Mouse (Mus musculus) splenic B cell, adult 2 months (primary cell): ENCODE measurements at regions not wholly inside any gene's neighbourhood (a gene's known extent, or its start where the extent isn't known, plus 50 kb on each side); places are given as distances from the start of the nearest gene placed in this dataset.

Experiments used
- DNase-seq: peaks from one replicate; pipeline ENCODE4 v3.0.0-alpha.2; 2011; ENCODE audit warnings: low read depth, low spot score
- H3K27me3 ChIP-seq: 2 replicates; pipeline ENCODE4 v1.6.1; 2012; ENCODE audit warnings: mild to moderate bottlenecking, low read length, moderate library complexity, mixed read lengths; ENCODE audit not compliant: control insufficient read depth, poor library complexity, insufficient read depth, severe bottlenecking
- H3K36me3 ChIP-seq: 2 replicates; pipeline ENCODE4 v1.6.1; 2012; ENCODE audit warnings: mild to moderate bottlenecking, low read length, moderate library complexity, mixed read lengths; ENCODE audit not compliant: control insufficient read depth, poor library complexity, insufficient read depth, severe bottlenecking

DNA sequence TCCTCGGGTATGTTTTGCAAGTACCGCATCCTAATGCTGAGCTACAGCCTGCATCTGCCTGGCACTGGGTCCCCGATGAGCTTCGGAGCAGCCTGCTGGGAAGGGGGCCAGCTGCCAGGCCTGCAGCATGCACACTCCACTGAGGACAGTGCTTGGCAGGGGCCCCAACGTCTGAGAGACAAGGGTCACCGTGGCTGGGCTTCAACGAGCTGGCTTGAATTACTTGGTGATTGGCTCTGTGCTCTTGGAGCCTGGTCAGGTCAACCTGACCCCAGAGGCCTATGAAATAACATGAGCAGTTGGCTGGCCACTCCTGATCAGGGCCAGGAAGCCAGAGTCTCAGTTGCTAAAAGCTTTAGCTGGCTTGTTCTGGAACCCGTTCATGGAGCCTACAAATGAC is 227.5 kb downstream of the Rybp start:
- Histone ChIP-seq H3K36me3 (no peaks in the 10 kb centered on the region), H3K27me3 (no peaks in the 10 kb centered on the region)
- no peak for DNase-seq

DNA sequence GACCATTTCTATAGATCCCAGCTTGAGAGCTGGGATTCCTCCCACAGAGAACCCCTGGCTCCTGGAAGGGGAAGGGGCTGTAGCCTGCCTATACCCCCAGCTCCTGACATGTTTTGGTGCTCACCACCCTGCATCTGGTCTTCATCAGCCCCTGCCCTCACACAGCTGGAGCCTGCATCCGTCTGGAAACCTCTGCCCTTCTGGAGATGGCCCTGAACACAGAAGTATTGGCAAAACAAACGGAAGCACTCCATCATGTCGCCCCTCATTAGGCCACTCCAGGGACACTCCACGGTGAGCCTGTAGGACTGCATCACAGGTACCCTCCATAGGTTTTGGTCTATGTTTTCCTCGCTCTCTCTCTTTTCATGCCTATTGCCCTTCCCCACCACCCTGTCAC is 231.3 kb downstream of the Rybp start:
- Histone ChIP-seq H3K36me3 (no peaks in the 10 kb centered on the region), H3K27me3 (no peaks in the 10 kb centered on the region)
- DNase-seq, result no peak

DNA sequence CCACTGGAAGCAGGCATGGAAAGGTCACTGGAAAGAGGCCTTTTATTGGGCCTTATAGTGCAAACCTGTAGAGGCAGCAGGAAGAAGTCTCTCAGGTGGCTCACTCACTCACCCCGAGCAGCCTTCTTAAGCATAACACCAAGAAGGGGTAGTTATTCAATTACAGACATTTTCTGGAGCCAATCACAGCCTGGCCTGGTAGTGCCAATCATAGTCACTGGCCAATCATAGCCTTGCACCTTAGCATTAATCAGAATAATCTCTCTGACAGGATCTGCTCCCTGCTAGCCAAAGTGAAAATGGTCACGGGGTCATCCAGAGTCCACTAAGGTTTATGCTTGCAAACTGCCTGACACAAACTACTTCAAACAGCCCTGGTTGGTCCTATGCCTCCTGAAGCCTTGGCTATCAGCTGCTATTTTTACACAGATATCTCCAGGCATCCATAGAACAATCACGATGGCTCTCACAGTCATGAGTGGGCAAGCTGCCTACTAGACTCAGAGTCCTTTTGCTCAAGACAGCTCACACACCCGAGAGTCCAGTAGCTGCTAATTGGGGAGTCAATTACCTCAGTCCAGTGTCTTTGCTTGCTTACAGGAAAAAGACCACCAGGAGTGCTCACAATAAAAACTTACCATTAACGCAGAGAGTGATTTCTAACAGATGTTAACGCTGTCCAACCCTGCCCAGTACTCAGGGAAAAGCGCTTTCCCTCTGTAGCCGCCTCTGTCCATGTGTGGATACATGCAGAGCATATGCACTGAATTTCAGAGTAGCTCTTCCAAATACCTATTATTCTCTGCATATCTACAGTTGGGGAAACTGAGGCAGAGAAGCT is 234.1 kb downstream of the Rybp start:
- H3K27me3 ChIP-seq, result no peaks in the 10 kb centered on the region
- DNase-seq, result no peak
- H3K36me3 ChIP-seq, result no peaks in the 10 kb centered on the region

DNA sequence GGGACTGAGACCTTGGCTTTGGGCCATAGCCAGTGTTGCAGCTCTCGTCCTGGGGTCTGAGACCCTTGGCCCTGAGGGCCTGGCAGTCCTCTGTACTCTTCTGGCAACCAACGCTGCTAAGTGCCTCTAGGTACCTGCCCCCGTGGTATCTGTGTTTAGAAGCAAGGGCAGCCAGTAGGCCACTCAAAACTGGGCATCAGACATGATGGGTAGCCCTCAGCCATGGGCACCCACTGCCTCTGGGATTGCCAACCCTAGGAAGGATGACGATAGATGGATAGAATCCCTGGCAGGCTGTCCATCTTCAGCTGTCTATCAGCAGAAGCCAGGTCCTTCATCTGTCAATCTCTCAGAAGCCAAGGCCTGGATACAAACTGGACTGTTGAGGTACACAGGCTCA is 234.9 kb downstream of the Rybp start:
- DNase-seq, result no peak
- no peaks in the 10 kb centered on the region for H3K27me3 ChIP-seq
- no peaks in the 10 kb centered on the region for H3K36me3 ChIP-seq

DNA sequence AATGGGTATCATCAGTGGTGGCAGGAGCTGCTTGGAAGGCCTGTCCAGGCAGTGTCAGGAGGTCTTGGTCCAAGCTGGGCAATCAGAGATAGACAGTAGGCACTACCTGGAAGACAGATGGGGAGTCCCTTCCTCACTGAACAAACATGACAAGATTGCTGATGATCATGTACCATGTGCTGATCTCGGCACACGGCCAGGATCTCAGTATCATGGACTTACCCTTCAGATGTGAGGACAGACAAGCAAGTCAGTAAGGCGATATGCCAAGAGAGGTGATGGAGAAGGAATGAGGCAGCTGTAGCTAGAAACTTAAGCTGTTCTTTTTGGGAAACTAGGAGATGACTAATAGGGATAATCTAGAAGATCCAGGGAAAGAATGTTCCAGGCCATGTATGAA is 238.2 kb downstream of the Rybp start:
- Histone ChIP-seq H3K36me3 (no peaks in the 10 kb centered on the region), H3K27me3 (no peaks in the 10 kb centered on the region)

DNA sequence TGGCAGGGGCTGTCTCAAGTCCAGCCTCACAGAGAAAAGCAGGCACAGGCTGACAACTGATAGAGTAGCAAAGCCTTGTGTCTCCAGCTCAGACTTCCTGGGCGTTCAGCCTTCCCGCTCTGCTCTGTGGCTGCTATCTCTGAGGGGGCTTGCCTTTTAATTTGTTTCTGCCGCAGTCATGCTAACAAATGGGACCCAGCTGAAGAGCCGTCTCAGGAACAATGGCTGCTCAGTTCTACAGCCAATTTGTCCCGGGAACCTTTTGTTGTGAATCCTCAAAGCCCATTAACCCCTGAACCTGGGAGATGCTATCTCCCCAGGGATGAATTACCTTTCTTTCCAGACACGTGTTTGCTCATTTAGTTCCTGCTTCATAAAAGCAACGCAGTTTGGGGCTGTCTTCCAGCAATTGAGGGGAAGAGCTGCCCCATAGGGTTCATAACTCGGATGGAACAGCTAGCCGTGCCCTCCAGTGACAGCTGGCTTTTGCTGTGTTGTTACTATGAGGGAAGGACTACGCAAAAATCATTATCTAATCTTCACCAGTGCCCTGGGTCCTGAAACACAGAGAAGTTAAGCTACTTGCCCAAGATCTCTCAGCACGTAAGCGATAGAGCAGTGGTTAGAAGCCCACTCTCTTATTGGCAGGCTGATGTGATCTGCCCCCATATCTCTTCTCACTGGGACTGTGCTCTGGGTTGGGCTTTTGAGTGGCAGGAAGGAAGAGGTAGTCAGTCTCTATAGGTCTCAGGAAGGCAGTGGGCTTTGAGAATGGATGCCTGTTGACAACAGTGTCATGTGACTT is 240.9 kb downstream of the Rybp start:
- Histone ChIP-seq H3K36me3 (no peaks in the 10 kb centered on the region), H3K27me3 (no peaks in the 10 kb centered on the region)
- no peak for DNase-seq

More for the DNA sequence above, 238.2 kb downstream of the Rybp start:
- DNase-seq, result no peak

DNA sequence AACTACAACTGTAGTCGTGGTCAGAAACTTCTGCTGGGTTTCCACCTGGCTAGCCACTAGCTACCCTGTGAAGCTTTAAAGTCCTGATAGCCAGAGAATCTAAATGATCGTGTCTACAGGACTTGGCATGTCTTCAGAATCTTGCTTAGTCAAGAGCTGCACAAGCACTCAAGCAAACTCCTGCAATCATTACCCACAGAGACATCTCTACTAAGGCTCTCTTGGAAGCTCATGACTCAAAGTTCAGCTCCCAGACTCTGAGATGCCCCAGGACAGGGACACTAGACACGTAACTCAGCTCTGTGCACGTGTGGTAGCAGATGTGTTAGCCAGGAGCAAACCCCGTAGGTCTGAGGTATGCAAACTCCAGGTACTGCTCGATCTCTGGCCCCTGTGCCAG is 242.2 kb downstream of the Rybp start:
- DNase-seq, result no peak
- no peaks in the 10 kb centered on the region for H3K27me3 ChIP-seq
- no peaks in the 10 kb centered on the region for H3K36me3 ChIP-seq

DNA sequence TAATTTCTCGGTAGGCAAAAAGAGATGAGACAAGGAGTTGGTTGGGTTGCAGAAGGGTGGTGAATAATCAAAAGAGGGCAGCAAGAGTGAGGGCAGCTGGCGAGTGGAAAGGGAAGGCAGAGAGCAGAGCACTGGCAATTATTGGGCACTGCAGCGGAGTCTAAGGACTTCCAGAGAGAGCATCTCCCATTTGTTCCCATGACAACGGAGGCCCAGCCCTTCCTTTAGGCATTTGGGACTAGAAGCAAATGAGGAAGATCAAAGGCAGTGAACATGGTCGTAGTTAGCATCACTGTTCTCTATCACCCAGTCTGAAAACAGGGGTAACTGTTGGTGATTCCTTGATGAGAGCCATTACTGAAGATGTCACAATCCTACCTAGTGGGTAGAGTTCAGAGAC is 246.1 kb downstream of the Rybp start:
- no peak for DNase-seq
- Histone ChIP-seq H3K27me3 (no peaks in the 10 kb centered on the region), H3K36me3 (no peaks in the 10 kb centered on the region)

DNA sequence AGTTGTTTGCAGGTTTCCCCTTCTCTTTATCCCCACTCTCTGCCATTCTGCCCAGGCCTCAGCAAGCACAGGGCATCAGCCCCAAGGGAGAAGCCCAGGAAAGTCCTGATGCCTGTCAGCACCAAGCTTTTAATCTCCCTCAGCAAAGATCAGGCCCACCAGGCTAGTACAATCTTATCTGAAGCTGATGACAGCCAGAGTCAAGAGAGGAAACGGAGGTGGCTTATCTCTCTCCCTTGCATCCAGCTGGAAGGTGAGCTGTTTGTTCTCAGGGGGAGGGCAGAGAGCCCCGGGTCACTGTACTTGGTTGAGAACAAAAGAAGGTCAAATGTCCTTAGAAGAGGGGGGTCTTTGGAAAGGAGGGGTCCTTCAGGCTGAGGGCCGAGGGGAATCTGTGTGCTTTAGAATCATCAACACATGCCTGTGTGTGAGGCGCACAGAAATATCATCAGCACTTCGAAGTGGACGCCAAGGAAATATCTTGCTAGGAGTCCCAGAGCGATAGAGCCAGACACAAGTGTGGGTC is 246.8 kb downstream of the Rybp start:
- Histone ChIP-seq H3K36me3 (no peaks in the 10 kb centered on the region), H3K27me3 (no peaks in the 10 kb centered on the region)
- no peak for DNase-seq

DNA sequence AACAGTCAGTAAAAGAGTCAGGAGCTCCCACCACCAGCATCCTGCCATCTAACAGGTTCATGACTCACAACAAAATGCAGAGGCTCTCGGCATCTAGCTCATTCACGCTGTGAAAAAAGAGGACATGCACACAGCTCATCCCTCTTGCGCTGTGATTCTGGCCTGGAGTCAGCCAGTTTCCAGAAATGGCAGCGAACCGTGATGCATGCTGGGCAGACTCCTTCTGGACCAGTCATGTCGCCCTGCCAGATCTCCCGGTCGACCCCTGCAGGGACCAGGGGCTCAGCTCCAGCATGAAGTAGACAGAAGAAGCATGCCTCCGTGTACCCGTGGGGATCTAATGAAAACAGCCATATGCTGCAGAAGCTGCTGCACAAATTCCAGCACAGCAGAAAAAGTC is 254.6 kb downstream of the Rybp start:
- DNase-seq, result no peak
- no peaks in the 10 kb centered on the region for H3K27me3 ChIP-seq
- no peaks in the 10 kb centered on the region for H3K36me3 ChIP-seq

DNA sequence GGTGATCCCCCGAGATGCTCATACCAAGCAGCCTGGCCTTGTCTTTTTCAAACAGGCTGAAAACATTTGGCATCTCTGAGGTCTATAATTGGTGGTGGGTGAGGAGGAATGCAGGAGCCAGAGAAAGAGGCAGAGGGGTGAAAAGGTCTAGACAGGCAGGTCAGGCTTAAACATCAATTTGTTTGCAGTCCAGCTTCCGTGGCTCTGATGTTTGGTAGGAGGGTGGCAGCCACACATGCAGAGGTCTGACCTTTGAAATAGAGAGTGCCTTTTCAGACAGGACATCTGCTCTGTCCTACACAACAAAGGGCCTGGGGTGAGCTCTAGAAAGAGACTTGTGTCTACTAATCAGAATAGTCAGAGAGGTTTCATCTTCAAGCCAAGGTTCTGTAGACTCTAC is 256.8 kb downstream of the Rybp start:
- DNase-seq, result no peak
- no peaks in the 10 kb centered on the region for H3K27me3 ChIP-seq
- H3K36me3 ChIP-seq, result no peaks in the 10 kb centered on the region

DNA sequence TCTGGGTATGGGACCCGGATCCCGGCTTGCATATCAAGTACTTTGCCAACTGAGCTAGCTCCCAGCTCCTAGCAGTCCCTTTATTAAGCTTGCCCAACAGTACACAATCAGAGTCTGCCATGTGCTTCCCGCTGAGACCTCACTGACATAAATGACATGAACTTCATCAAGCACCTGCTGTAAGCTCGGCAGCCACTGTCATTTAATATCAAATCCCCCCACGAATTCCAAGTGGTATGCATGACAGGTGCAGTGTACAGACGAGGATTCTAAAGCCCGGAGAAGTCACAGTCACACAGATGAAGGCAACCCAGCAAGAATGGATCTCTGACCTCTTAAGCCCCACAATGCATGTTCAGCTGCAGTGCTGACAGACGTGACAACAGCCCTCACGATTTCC is 257.3 kb downstream of the Rybp start:
- no peak for DNase-seq
- Histone ChIP-seq H3K36me3 (no peaks in the 10 kb centered on the region), H3K27me3 (no peaks in the 10 kb centered on the region)

DNA sequence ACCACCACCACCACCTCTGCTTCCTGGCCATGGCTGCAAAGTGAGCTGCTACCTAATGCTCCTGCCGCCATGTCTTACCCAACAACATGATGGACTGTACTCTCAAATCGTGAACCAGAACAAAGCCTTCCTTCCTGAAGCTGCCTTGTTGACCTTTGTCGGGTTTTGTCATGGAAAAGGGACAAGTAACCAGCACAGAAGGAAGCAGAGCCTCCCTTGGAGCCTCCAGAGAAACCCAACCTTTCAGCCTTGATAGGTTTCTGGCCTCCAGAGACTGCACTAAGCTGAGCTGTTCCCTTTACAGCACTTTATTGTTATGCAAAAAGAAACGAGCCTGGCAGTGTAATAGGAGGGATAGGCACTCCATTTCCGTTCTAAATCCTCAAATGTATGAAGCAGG is 259.8 kb downstream of the Rybp start:
- DNase-seq, result no peak
- Histone ChIP-seq H3K36me3 (no peaks in the 10 kb centered on the region), H3K27me3 (no peaks in the 10 kb centered on the region)

DNA sequence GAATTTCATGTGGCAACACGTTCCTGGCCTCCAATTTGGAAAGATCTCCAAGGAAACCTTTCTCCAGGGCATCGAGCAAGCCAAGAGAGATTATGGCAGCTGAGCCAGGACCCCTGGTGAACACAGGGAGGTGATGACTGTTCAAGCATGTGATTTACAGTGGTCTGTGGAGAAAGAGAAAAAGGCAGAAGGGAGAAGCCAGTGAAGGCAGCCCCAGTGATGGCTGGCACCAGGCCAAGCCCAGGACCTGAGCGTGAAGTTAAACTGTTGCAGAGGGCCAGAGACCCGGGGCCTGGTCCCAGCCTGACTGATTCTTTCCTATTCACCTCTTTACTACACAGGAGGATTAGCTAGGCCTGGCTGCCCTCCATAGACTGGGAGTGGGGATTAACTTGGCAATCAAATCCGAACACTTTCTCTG is 261.7 kb downstream of the Rybp start:
- no peak for DNase-seq

DNA sequence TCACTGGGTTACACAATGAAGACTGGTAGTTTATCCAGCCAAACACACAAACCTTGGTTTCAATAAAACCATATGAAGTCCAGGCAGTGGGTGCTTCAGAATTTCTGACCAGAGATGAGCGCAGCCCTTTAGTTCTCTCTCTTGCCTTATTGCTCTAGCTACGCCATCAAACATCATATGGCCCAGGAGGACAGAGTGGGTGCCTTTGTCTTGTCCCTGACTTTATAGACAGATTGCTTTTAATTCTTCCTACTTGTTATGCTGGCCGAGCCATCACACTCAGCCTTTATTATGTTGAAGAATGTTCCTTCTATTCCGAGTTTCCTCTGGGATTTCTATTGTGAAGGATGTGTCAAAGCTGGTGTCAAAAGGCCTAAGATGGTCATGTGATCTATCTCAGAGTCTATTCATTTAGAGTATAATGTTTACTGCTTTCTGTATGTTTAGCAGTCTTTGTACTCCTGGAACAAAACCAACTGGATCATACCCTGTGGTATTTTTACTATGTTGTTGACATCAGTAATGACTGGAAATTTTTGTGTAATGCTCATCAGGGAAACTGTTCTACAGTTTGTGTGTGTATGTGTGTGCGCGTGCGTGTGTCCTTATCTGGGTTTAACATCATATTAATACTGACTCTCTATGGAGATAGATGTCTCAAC is 263.7 kb downstream of the Rybp start:
- no peaks in the 10 kb centered on the region for H3K27me3 ChIP-seq
- no peak for DNase-seq
- no peaks in the 10 kb centered on the region for H3K36me3 ChIP-seq

More for the DNA sequence above, 261.7 kb downstream of the Rybp start:
- Histone ChIP-seq H3K36me3 (no peaks in the 10 kb centered on the region), H3K27me3 (no peaks in the 10 kb centered on the region)
